In the genomic region with DNA sequence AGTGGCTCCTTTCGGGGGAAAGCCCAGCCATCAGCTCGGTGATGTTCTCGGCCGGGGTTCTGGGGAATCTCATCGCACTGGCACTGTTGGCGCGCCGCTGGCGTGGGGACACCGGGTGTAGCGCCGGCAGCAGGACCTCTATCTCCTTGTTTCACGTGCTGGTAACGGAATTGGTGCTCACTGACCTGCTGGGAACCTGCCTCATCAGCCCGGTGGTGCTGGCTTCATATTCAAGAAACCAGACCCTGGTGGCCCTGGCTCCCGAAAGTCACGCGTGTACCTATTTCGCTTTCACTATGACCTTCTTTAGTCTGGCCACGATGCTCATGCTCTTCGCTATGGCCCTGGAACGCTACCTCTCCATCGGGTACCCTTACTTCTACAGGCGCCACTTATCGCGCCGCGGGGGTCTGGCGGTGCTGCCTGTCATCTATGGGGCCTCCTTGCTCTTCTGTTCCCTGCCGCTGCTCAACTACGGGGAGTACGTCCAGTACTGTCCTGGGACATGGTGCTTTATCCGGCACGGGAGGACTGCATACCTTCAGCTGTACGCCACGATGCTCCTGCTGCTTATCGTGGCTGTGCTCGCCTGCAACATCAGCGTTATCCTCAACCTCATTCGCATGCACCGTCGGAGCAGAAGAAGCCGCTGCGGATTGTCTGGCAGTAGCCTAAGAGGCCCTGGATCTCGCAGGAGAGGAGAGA, we compare ENCODE assay signal across 8 mouse cellular contexts. TPM values are rescaled to one million over a fixed set of nuclear protein-coding genes. Genes with fewer than 3 reads are reported as not detected.
DNase-seq lines count a peak whose midpoint lies in the region; ATAC-seq and TF ChIP-seq lines count a peak whose summit lies in the region.

No protein-coding gene starts in this region.

- in situ Hi-C loops in ES-E14 (cut with MboI; ENCODE audit: low sequenced_read_pairs in 2 of 2, unreplicated experiment in 2 of 2) = loop anchor here in 1 of 2 experiments (25.0 kb wide), 1 partner anchor 448 kb away; no protein-coding TSS in a partner anchor

- peak overlapping the region; percentile 93 for H3K4me2 ChIP-seq in kidney, embryonic 15.5 days
- peak overlapping the region; percentile 52 for H3K4me2 ChIP-seq in hindbrain, embryonic 11.5 days (replicated peaks; ENCODE audit: low read depth, low read length)
- peak overlapping the region; percentile 74 for H3K4me2 ChIP-seq in liver, postnatal 0 days (ENCODE audit: low read depth, low read length)

- H3K4me3 ChIP-seq in kidney, embryonic 15.5 days (replicated peaks) = peak overlapping the region; percentile 47
- H3K4me3 ChIP-seq in ES-E14 (ENCODE audit: insufficient read depth in 1 of 2, low read depth in 1 of 2, low read length in 2 of 2, poor library complexity in 1 of 2, severe bottlenecking in 1 of 2) = peak overlapping the region; percentile 30 to 60
- H3K4me3 ChIP-seq in embryonic facial prominence, embryonic 10.5 days = peak overlapping the region; percentile 61
- H3K4me3 ChIP-seq in hindbrain, embryonic 11.5 days (ENCODE audit: low read depth, low read length) = peak overlapping the region; percentile 39
- peak overlapping the region; percentile 57 for H3K4me3 ChIP-seq in liver, postnatal 0 days (ENCODE audit: low read depth, low read length)

- H3K9me3 ChIP-seq in kidney, embryonic 15.5 days (replicated peaks) = no peaks in the 10 kb centered on the region
- H3K9me3 ChIP-seq in ES-E14 (ENCODE audit: control insufficient read depth, insufficient read depth, low read depth, low read length) = no peaks in the 10 kb centered on the region
- no peaks in the 10 kb centered on the region for H3K9me3 ChIP-seq in embryonic facial prominence, embryonic 10.5 days
- no peaks in the 10 kb centered on the region for H3K9me3 ChIP-seq in hindbrain, embryonic 11.5 days (ENCODE audit: control insufficient read depth, low read length)
- no peaks in the 10 kb centered on the region for H3K9me3 ChIP-seq in liver, postnatal 0 days (ENCODE audit: low read length)

- TF ChIP-seq EP300 in liver, postnatal 0 days (IDR thresholded peaks at IDR 0.05; ENCODE audit: low read depth) = no peak

- DNase-seq in kidney, adult 11 months = no peak
- DNase-seq in ES-E14 (ENCODE audit: low read depth, low spot score) = no peak
- peak; percentile 47 for DNase-seq in embryonic facial prominence, embryonic 10.5 days (ENCODE audit: low spot score)
- peak; percentile 58 for DNase-seq in hindbrain, embryonic 11.5 days (ENCODE audit: low spot score)
- DNase-seq in liver, postnatal 0 days = no peak
- peak; percentile 48 for DNase-seq in retina, postnatal 1 day
- DNase-seq in urinary bladder, adult 2 months (ENCODE audit: low spot score) = no peak

- 2% methylated on average over 45 of the region's 45 CpGs for WGBS in kidney, embryonic 15.5 days
- 2% methylated on average over 45 of the region's 45 CpGs for WGBS in embryonic facial prominence, embryonic 10.5 days
- 3% methylated on average over 45 of the region's 45 CpGs for WGBS in hindbrain, embryonic 11.5 days
- WGBS in liver, postnatal 0 days (ENCODE audit: insufficient replicate concordance) = 2% methylated on average over 45 of the region's 45 CpGs

- TF ChIP-seq CTCF in liver, postnatal 0 days (IDR thresholded peaks at IDR 0.05; ENCODE audit: low read depth) = no peak

- H3K27ac ChIP-seq in kidney, embryonic 15.5 days = no peak overlapping the region
- H3K27ac ChIP-seq in ES-E14 (ENCODE audit: insufficient read depth, low read depth, low read length, poor library complexity, severe bottlenecking) = no peak overlapping the region
- no peak overlapping the region for H3K27ac ChIP-seq in embryonic facial prominence, embryonic 10.5 days (replicated peaks)
- H3K27ac ChIP-seq in hindbrain, embryonic 11.5 days (ENCODE audit: low read depth, low read length) = no peak overlapping the region
- H3K27ac ChIP-seq in liver, postnatal 0 days (ENCODE audit: low read depth) = peak overlapping the region; percentile 81

- H3K27me3 ChIP-seq in kidney, embryonic 15.5 days = peaks cover 31% of the 10 kb centered on the region
- peaks cover 39% of the 10 kb centered on the region for H3K27me3 ChIP-seq in embryonic facial prominence, embryonic 10.5 days (replicated peaks; ENCODE audit: low read depth, poor library complexity, severe bottlenecking)
- H3K27me3 ChIP-seq in hindbrain, embryonic 11.5 days (ENCODE audit: control insufficient read depth, insufficient read depth, low read length) = peaks cover 6% of the 10 kb centered on the region
- peaks cover 17% of the 10 kb centered on the region; the same call in 1 of the 2 replicates for H3K27me3 ChIP-seq in liver, postnatal 0 days (ENCODE audit: insufficient read depth, low read length)

- H3K4me1 ChIP-seq in kidney, embryonic 15.5 days = peaks cover 15% of the 10 kb centered on the region
- H3K4me1 ChIP-seq in ES-E14 (ENCODE audit: control insufficient read depth in 2 of 2, insufficient read depth in 2 of 2, low read length in 2 of 2, poor library complexity in 1 of 2) = peaks cover 2 to 12% of the 10 kb centered on the region in 2 experiments; a peak in 1 of 4 replicates
- H3K4me1 ChIP-seq in embryonic facial prominence, embryonic 10.5 days = peaks cover 16% of the 10 kb centered on the region
- H3K4me1 ChIP-seq in hindbrain, embryonic 11.5 days (replicated peaks; ENCODE audit: control insufficient read depth, insufficient read depth, low read length) = no peaks in the 10 kb centered on the region; the same call in 1 of the 2 replicates
- peaks cover 12% of the 10 kb centered on the region for H3K4me1 ChIP-seq in liver, postnatal 0 days (ENCODE audit: insufficient read depth)

- no peaks in the 10 kb centered on the region for H3K36me3 ChIP-seq in kidney, embryonic 15.5 days
- no peaks in the 10 kb centered on the region for H3K36me3 ChIP-seq in ES-E14 (ENCODE audit: control insufficient read depth, insufficient read depth, low read length, poor library complexity, severe bottlenecking)
- H3K36me3 ChIP-seq in embryonic facial prominence, embryonic 10.5 days (replicated peaks) = no peaks in the 10 kb centered on the region
- no peaks in the 10 kb centered on the region for H3K36me3 ChIP-seq in hindbrain, embryonic 11.5 days (ENCODE audit: control insufficient read depth, insufficient read depth, low read length)
- no peaks in the 10 kb centered on the region for H3K36me3 ChIP-seq in liver, postnatal 0 days (replicated peaks; ENCODE audit: insufficient read depth, low read length)

- H3K9ac ChIP-seq in kidney, embryonic 15.5 days = 0 out of 2 replicates have a peak overlapping the region, but pooled peaks have one; percentile 15
- no peak overlapping the region for H3K9ac ChIP-seq in ES-E14 (ENCODE audit: insufficient read depth, low read depth, low read length, poor library complexity, severe bottlenecking)
- H3K9ac ChIP-seq in hindbrain, embryonic 11.5 days (ENCODE audit: low read depth, low read length) = peak overlapping the region; percentile 32; the same call in 1 of the 2 replicates
- H3K9ac ChIP-seq in liver, postnatal 0 days (replicated peaks) = peak overlapping the region; percentile 59

- ATAC-seq in kidney, embryonic 15.5 days (replicated peaks; ENCODE audit: low FRiP score) = peak; percentile 41; the same call in 1 of the 2 replicates
- ATAC-seq in hindbrain, embryonic 11.5 days (ENCODE audit: low FRiP score) = peak; percentile 41
- peak; percentile 10; the same call in 1 of the 2 replicates for ATAC-seq in liver, postnatal 0 days

TF ChIP-seq in ES-E14, 5 proteins besides CTCF, POLR2A, EP300 and RAD21:
- no peak for TF ChIP-seq CHD2 (IDR thresholded peaks at IDR 0.05; ENCODE audit: low read depth, low read length)
- TF ChIP-seq MAFK (IDR thresholded peaks at IDR 0.05; ENCODE audit: insufficient read depth, low read depth, low read length) = no peak
- TF ChIP-seq ZNF384 (IDR thresholded peaks at IDR 0.05; ENCODE audit: low read depth, low read length) = no peak
- no peak for TF ChIP-seq HCFC1 (IDR thresholded peaks at IDR 0.05; ENCODE audit: borderline replicate concordance, insufficient read depth, low read length)
- TF ChIP-seq ZC3H11A (IDR thresholded peaks at IDR 0.05; ENCODE audit: borderline replicate concordance, low read depth, low read length) = no peak

RNA-seq across cellular contexts. Expression of a gene that starts 1.2 kb away (rescaled TPM):
- polyA plus RNA-seq in kidney, embryonic 15.5 days (2015; fragmentation: Nextera tagmentation; extraction: Ambion mirVana) = 0.52 and 0.64 TPM in 2 replicates
- total RNA-seq in ES-E14 (2012; rRNA removed) = 0.18 and 0.74 TPM in 2 replicates
- 0.04 and 0.08 TPM in 2 replicates for polyA plus RNA-seq in embryonic facial prominence, embryonic 10.5 days (2016; fragmentation: Nextera tagmentation; extraction: Ambion mirVana)
- 0.31 and 0.32 TPM in 2 replicates for polyA plus RNA-seq in hindbrain, embryonic 11.5 days (2014; fragmentation: Nextera tagmentation; extraction: Ambion mirVana)
- polyA plus RNA-seq in liver, postnatal 0 days (2015; fragmentation: Nextera tagmentation; extraction: Ambion mirVana) = 0.64 and 0.68 TPM in 2 replicates
- polyA plus RNA-seq in urinary bladder, adult 2 months (2012; rRNA removed) = 2.3 and 2.8 TPM in 2 replicates

Comparison
In these comparisons a context has a peak if more than half of its experiments do, and no peak if none do; other contexts are left out.
1. DNase-seq: peak in embryonic facial prominence, embryonic 10.5 days (single experiment), hindbrain, embryonic 11.5 days (single experiment) and retina, postnatal 1 day (single experiment); none in kidney, adult 11 months (single experiment), ES-E14 (single experiment), liver, postnatal 0 days (single experiment) and urinary bladder, adult 2 months (single experiment).
2. Peak in every context shown above with its lines, with median percentiles within 50 percentile points of each other: ATAC-seq, H3K4me2 ChIP-seq and H3K4me3 ChIP-seq.